Mouse (Mus musculus) liver, embryonic 14.5 days (tissue): ENCODE data around the gene Il11ra1.

Experiments used
- CTCF ChIP-seq: IDR thresholded peaks from 2 replicates; pipeline ENCODE4 v1.5.1; 2016; ENCODE audit warnings: antibody characterized with exemption, low read depth, control low read depth
- EP300 ChIP-seq: IDR thresholded peaks from 2 replicates; pipeline ENCODE4 v1.6.1; 2016; ENCODE audit warnings: antibody characterized with exemption, low read depth

GRCm38 (mm10) chr4:41759656-41760287 is 60.0 kb downstream of the Il11ra1 start:
- no peak for TF ChIP-seq CTCF
- TF ChIP-seq EP300, result no peak
